Mouse (Mus musculus) stomach, embryonic 15.5 days (tissue): Measurements from ENCODE around the gene Gm10643. TPM values are rescaled to one million over a fixed set of nuclear protein-coding genes. Genes with fewer than 3 reads are reported as not detected.

Experiments
- ATAC-seq: fragments of 200-750 bp; cut with Nextera tagmentation; 2 replicates; pipeline ENCODE4 v1.8.0; 2017; ENCODE audit warnings: low read depth, moderate number of reproducible peaks, moderate TSS enrichment; ENCODE audit not compliant: insufficient read depth, low FRiP score
- H3K27ac ChIP-seq: fragments of 300-500 bp; sonication (generic); 2 replicates; pipeline ENCODE4 v1.5.1; 2015; ENCODE audit warnings: mild to moderate bottlenecking, inconsistent platforms
- H3K27me3 ChIP-seq: fragments of 300-500 bp; sonication (generic); replicated peaks from 2 replicates; pipeline ENCODE4 v1.6.1; 2015; ENCODE audit warnings: inconsistent platforms
- H3K36me3 ChIP-seq: fragments of 300-500 bp; sonication (generic); 2 replicates; pipeline ENCODE4 v1.6.1; 2015; ENCODE audit warnings: inconsistent platforms
- H3K4me1 ChIP-seq: fragments of 300-500 bp; sonication (generic); 2 replicates; pipeline ENCODE4 v1.6.1; 2015; ENCODE audit warnings: inconsistent platforms
- H3K4me2 ChIP-seq: fragments of 300-500 bp; sonication (generic); 2 replicates; pipeline ENCODE4 v1.6.1; 2015; ENCODE audit warnings: mild to moderate bottlenecking, inconsistent platforms
- H3K4me3 ChIP-seq: fragments of 300-500 bp; sonication (generic); replicated peaks from 2 replicates; pipeline ENCODE4 v1.5.1; 2015; ENCODE audit warnings: inconsistent platforms
- H3K9ac ChIP-seq: fragments of 300-500 bp; sonication (generic); 2 replicates; pipeline ENCODE4 v1.6.1; 2015; ENCODE audit warnings: inconsistent platforms
- H3K9me3 ChIP-seq: fragments of 300-500 bp; sonication (generic); 2 replicates; pipeline ENCODE4 v1.6.1; 2016; ENCODE audit warnings: inconsistent platforms
- WGBS: fragments of 180-500 bp; shearing (Covaris S2); methylation state at CpG from one replicate; pipeline ENCODE4 v1.1.7; 2015; 5-methylcytosine and 5-hydroxymethylcytosine counted together
- microRNA counts: library from miRNA; unstranded; fragments of <30 nt; microRNA quantifications from one replicate; lab custom pipeline; 2016
- microRNA-seq: library from miRNA; unstranded; fragments of <30 nt; microRNA quantifications from one replicate; pipeline ENCODE4, GENCODE M21; 2016
- polyA plus RNA-seq: library from polyadenylated mRNA; unstranded; fragments of >200 nt; fragmentation: Nextera tagmentation; extraction: Ambion mirVana; gene quantifications from 2 replicates; pipeline ENCODE4 v1.2.1, GENCODE M21; 2015

Gm10643 gene
- polyA plus RNA-seq, 1 experiment from 2014 or later: 1.1 TPM

DNA sequence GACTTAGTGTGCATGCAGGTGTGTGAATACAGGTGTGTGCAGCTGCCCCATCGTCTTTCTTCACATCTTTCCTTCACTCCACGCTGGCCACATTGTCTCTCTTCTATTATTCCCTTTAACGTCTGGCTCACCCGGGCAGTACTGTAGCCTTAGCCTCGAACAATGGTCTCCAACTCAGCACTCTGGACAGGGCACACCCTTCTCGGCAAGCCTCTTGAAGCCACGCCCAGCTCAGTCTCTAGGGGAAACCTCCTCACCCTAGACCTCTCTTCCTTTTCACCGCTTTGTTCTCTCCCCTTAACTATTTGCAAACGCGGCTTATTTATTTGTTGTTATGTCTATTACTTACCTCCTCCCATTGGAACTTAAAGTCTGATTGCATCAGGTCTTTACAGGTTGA is 37.5 kb downstream of the Gm10643 start:
- Histone ChIP-seq H3K4me1 (peaks cover 18% of the 10 kb centered on the region), H3K27me3 (peaks cover 11% of the 10 kb centered on the region), H3K4me3 (no peak overlapping the region), H3K4me2 (no peak overlapping the region), H3K9me3 (no peaks in the 10 kb centered on the region), H3K36me3 (no peaks in the 10 kb centered on the region), H3K27ac (no peak overlapping the region), H3K9ac (no peak overlapping the region)
- no peak for ATAC-seq
- WGBS: 21% methylated on average over 10 of the region's 10 CpGs

GRCm38 (mm10) chr8:84025863-84026262 is 39.1 kb downstream of the Gm10643 start:
- H3K4me2 ChIP-seq: peak overlapping the region; percentile 89
- H3K27ac ChIP-seq: no peak overlapping the region
- H3K4me3 ChIP-seq: peak overlapping the region; percentile 41
- peak; percentile 44; the same call in 1 of the 2 replicates for ATAC-seq
- peaks cover 16% of the 10 kb centered on the region for H3K27me3 ChIP-seq
- H3K9ac ChIP-seq: no peak overlapping the region
- no peaks in the 10 kb centered on the region for H3K9me3 ChIP-seq
- under 1% methylated on average over 41 of the region's 41 CpGs for WGBS
- H3K36me3 ChIP-seq: no peaks in the 10 kb centered on the region
- peaks cover 24% of the 10 kb centered on the region for H3K4me1 ChIP-seq

DNA sequence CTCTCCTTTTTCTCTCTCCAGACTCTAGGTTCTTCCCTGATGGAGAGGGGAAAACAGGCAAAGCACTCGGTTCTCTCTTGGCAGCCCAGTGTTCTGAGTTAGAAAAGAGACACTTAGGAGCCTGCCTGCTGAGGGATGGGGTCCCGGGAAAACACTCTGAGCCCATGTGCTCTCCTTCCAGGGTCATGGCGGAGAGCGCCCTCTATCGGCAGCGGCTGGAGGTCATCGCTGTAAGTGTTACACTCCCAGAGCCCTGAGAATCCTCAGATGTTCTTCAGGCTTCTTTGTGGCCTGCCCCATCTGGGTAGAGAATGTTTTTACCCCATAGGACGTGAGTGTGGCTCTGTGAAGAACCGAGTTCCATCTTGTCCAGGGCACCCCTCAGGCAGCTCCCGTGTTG is 40.8 kb downstream of the Gm10643 start:
- H3K9ac ChIP-seq: no peak overlapping the region
- H3K27me3 ChIP-seq: peaks cover 18% of the 10 kb centered on the region
- no peak for ATAC-seq
- no peak overlapping the region for H3K4me3 ChIP-seq
- H3K36me3 ChIP-seq: no peaks in the 10 kb centered on the region
- peaks cover 29% of the 10 kb centered on the region for H3K4me1 ChIP-seq
- H3K9me3 ChIP-seq: no peaks in the 10 kb centered on the region
- no peak overlapping the region for H3K4me2 ChIP-seq
- no peak overlapping the region for H3K27ac ChIP-seq
- WGBS: 19% methylated on average over 10 of the region's 10 CpGs

DNA sequence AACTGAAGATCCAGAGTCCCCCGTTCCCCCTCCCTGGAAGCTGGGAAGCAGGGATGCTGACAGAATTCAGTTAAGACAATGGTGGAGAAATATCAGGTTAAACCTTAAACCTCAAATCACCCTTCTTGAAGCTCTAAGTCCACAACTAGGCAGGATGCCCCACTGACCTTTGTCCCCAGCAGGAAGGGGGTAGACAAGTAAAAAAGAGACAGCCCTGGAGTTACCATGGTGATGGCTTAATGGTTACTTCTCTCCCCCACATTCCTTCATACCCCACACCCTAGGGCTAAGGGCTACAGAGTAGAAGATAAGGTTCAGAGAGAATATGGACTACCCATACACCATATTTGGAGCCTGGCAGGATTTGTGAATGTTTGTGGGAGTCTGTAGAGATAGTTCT is 41.3 kb downstream of the Gm10643 start:
- peaks cover 18% of the 10 kb centered on the region for H3K27me3 ChIP-seq

GRCm38 (mm10) chr8:84023085-84023484 is 41.9 kb downstream of the Gm10643 start:
- no peak overlapping the region for H3K27ac ChIP-seq
- peaks cover 29% of the 10 kb centered on the region for H3K4me1 ChIP-seq
- peaks cover 18% of the 10 kb centered on the region for H3K27me3 ChIP-seq
- no peak for ATAC-seq
- H3K4me3 ChIP-seq: no peak overlapping the region
- H3K4me2 ChIP-seq: no peak overlapping the region
- H3K36me3 ChIP-seq: no peaks in the 10 kb centered on the region
- no peaks in the 10 kb centered on the region for H3K9me3 ChIP-seq
- no peak overlapping the region for H3K9ac ChIP-seq
- 5% methylated on average over 5 of the region's 5 CpGs for WGBS

More for the DNA sequence above, 41.3 kb downstream of the Gm10643 start:
- Histone ChIP-seq H3K4me1 (peaks cover 29% of the 10 kb centered on the region), H3K27ac (no peak overlapping the region), H3K4me3 (no peak overlapping the region), H3K4me2 (no peak overlapping the region; the same call in 1 of the 2 replicates), H3K36me3 (no peaks in the 10 kb centered on the region), H3K9ac (no peak overlapping the region), H3K9me3 (no peaks in the 10 kb centered on the region)
- no peak for ATAC-seq
- 58% methylated on average over 1 of the region's 1 CpGs for WGBS

DNA sequence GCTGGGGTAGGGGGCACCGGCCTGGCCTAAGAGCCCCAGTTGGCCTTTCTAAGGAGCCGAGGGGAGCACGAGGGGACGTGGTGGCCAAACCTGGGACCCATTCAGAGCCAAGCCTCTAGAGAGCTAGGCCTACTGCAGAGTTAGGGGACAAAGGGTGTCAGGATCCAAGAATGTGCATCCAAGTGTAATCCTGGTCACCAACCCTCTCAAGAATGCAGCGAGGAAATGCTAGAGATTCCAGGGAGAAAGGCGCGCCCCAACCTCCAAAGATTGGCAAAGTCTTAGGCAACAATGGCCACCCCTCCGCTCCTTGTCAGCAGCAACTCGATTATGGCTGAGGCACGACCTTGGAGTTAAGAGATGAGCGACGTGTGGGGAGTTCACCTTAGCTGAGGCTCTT is 43.4 kb downstream of the Gm10643 start:
- no peak for ATAC-seq
- H3K9ac ChIP-seq: no peak overlapping the region
- no peaks in the 10 kb centered on the region for H3K9me3 ChIP-seq
- H3K4me3 ChIP-seq: peak overlapping the region; percentile 21
- H3K4me1 ChIP-seq: peaks cover 28% of the 10 kb centered on the region
- H3K27me3 ChIP-seq: peaks cover 14% of the 10 kb centered on the region
- peak overlapping the region; percentile 46 for H3K4me2 ChIP-seq
- no peaks in the 10 kb centered on the region for H3K36me3 ChIP-seq
- peak overlapping the region; percentile 18; the same call in 1 of the 2 replicates for H3K27ac ChIP-seq
- 38% methylated on average over 12 of the region's 12 CpGs for WGBS

DNA sequence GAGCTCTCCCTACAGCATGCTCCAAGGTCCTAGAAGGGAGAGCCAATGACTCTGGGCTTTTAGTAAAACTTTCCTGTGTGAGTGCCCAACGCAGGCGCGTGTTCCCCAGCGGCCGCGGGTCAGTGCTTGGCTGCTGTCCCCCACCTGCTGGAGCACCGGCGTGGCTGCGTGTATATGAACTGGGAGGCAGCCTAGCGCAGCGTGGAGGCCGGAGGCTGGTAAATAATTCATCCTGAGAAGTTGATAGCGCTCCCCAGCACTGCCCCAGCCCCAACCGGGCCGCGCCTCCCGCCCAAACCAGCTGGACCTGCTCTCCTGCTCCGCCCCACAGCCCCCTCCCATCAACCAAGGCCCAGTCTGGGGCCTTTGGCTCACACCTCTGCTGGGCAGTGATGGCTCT is 43.8 kb downstream of the Gm10643 start, which contains the start of gene Palm3:
Gene Palm3 (plus strand): TSS at position 376 of the 400 bp plus-strand sequence.
- Histone ChIP-seq H3K4me3 (peak within 1 kb of the TSS; percentile 21), H3K36me3 (no peaks in the 10 kb centered on the region), H3K27ac (peak within 1 kb of the TSS; percentile 54; the same call in 1 of the 2 replicates), H3K9me3 (no peaks in the 10 kb centered on the region), H3K4me2 (peak within 1 kb of the TSS; percentile 46), H3K9ac (no peak within 1 kb of the TSS), H3K27me3 (peaks cover 12% of the 10 kb centered on the region), H3K4me1 (peaks cover 24% of the 10 kb centered on the region)
- peak; percentile 78 for ATAC-seq
- 6% methylated on average over 18 of the region's 18 CpGs for WGBS

- WGBS: 68% methylated on average over 9 of the region's 9 CpGs
- Histone ChIP-seq H3K36me3 (no peaks in the 10 kb centered on the region), H3K9me3 (no peaks in the 10 kb centered on the region), H3K4me1 (peaks cover 21% of the 10 kb centered on the region), H3K4me2 (no peak overlapping the region), H3K4me3 (no peak overlapping the region), H3K9ac (no peak overlapping the region), H3K27me3 (peaks cover 12% of the 10 kb centered on the region; the same call in 1 of the 2 replicates), H3K27ac (no peak overlapping the region)
- ATAC-seq: no peak
Measured at GRCm38 (mm10) chr8:84019738-84020137, 45.2 kb downstream of the Gm10643 start.

GRCm38 (mm10) chr8:84015833-84016232 is 49.1 kb downstream of the Gm10643 start:
- Histone ChIP-seq H3K4me2 (no peak overlapping the region), H3K4me3 (no peak overlapping the region), H3K9ac (no peak overlapping the region), H3K27ac (no peak overlapping the region), H3K4me1 (peaks cover 22% of the 10 kb centered on the region), H3K27me3 (peaks cover 32% of the 10 kb centered on the region), H3K36me3 (no peaks in the 10 kb centered on the region), H3K9me3 (no peaks in the 10 kb centered on the region)
- 91% methylated on average over 5 of the region's 5 CpGs for WGBS
- no peak for ATAC-seq

MicroRNAs encoded within 50 kb of the gene (microRNA counts, 519-probe panel; counts per million panel counts)
- microRNA mmu-miR-709 (lab: Ali Mortazavi, UCI): 2,025 counts per million, percentile 24 among the panel's probes with 10 or more counts

Small RNA genes lying within 50 kb of the gene (microRNA-seq; reads per million reads assigned to microRNA genes)
- not detected for gene Mir709

Other genes starting within 250 kb of the Gm10643 start
- 17.7 and 18.1 TPM in 2 replicates for gene Adgrl1, start 165.0 kb downstream of the Gm10643 start, polyA plus RNA-seq
- gene Gm10644, start 109.9 kb downstream of the Gm10643 start, polyA plus RNA-seq: 0.42 and 0.53 TPM in 2 replicates
- gene Asf1b, start 109.6 kb downstream of the Gm10643 start, polyA plus RNA-seq: 55.0 and 57.3 TPM in 2 replicates
- 113 and 125 TPM in 2 replicates for gene Prkaca, start 92.1 kb downstream of the Gm10643 start, polyA plus RNA-seq
- 8.9 and 9.9 TPM in 2 replicates for gene Samd1, start 67.5 kb downstream of the Gm10643 start, polyA plus RNA-seq
- gene 1700067K01Rik, start 63.6 kb downstream of the Gm10643 start, polyA plus RNA-seq: 0.53 and 0.68 TPM in 2 replicates
- gene 2210011C24Rik, start 53.0 kb downstream of the Gm10643 start, polyA plus RNA-seq: 0.67 and 1.0 TPM in 2 replicates
- gene Palm3, start 43.7 kb downstream of the Gm10643 start, polyA plus RNA-seq: 6.6 and 6.7 TPM in 2 replicates
- 1.1 and 1.7 TPM in 2 replicates for gene Il27ra, start 22.5 kb downstream of the Gm10643 start, polyA plus RNA-seq
- not detected in 2 replicates for gene Rln3, start 20.1 kb downstream of the Gm10643 start, polyA plus RNA-seq
- 8.0 and 8.8 TPM in 2 replicates for gene Rfx1, start 1.7 kb upstream of the Gm10643 start, polyA plus RNA-seq
- 6.8 and 7.7 TPM in 2 replicates for gene Dcaf15, start 39.6 kb upstream of the Gm10643 start, polyA plus RNA-seq
- 0.36 and 0.39 TPM in 2 replicates for gene Podnl1, start 60.9 kb upstream of the Gm10643 start, polyA plus RNA-seq
- gene Cc2d1a, start 82.8 kb upstream of the Gm10643 start, polyA plus RNA-seq: 22.2 and 22.7 TPM in 2 replicates
- gene 4930432K21Rik, start 82.9 kb upstream of the Gm10643 start, polyA plus RNA-seq: 0.91 and 1.2 TPM in 2 replicates
- 1.7 and 2.3 TPM in 2 replicates for gene Nanos3, start 120.1 kb upstream of the Gm10643 start, polyA plus RNA-seq
- 8.9 and 9.7 TPM in 2 replicates for gene Zswim4, start 171.9 kb upstream of the Gm10643 start, polyA plus RNA-seq
- 311 and 318 TPM in 2 replicates for gene D8Ertd738e, start 184.6 kb upstream of the Gm10643 start, polyA plus RNA-seq
- 68.9 and 73.2 TPM in 2 replicates for gene Mri1, start 192.2 kb upstream of the Gm10643 start, polyA plus RNA-seq
- 14.4 and 17.8 TPM in 2 replicates for gene Ccdc130, start 205.2 kb upstream of the Gm10643 start, polyA plus RNA-seq